Mouse (Mus musculus): Measurements from ENCODE around the gene Gm28308. TPM values are rescaled to one million over a fixed set of nuclear protein-coding genes. Genes with fewer than 3 reads are reported as not detected.

The Gm28308 gene
- polyA plus RNA-seq, 1 experiment from 2014 or later, result not detected

DNA sequence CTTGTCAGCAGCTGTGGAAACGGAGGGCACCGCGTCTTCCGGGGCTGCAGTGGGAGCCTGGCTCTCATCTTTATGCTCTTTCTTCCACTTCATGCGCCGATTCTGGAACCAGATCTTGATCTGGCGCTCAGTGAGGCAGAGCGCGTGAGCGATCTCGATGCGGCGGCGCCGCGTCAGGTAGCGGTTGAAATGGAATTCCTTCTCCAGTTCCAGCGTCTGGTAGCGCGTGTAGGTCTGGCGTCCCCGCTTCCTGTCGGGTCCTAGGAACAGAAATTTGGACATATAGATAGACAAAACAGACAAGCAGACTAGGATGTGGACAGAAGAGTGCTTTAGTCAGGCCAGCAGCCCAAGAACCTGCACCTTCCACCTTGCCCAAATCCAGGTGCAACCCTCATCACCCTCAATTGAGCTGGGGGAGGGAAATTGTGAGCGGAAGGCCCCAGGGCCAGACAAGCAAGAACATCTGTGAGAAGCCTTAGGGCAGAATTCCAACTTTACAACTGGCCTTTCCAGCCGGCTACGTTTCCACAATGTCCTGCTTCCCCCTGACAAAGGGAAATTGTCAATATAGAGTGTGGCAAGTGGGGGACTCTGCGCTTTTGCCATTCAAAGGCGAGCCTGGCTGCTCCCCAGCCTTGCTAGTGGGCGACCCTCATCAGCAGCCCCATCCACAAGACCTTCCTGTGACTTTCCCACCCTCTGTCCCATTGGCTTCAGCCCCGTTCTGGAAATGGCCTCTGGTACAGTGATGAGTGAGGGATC is 2.8 kb upstream of the Gm28308 start:
- Histone ChIP-seq H3K4me2 (replicated peaks; ENCODE audit: low read depth, low read length) (peak overlapping the region; percentile 81), H3K27ac (ENCODE audit: low read length) (peak overlapping the region; percentile 97), H3K36me3 (ENCODE audit: insufficient read depth, low read length) (no peaks in the 10 kb centered on the region), H3K9ac (replicated peaks; ENCODE audit: low read length) (peak overlapping the region; percentile 95), H3K9me3 (ENCODE audit: low read length) (no peaks in the 10 kb centered on the region), H3K4me3 (ENCODE audit: low read length) (peak overlapping the region; percentile 71), H3K27me3 (ENCODE audit: insufficient read depth, low read length) (0 out of 2 replicates have a peak, but pooled peaks cover 2% of the 10 kb centered on the region), H3K4me1 (ENCODE audit: insufficient read depth, low read length) (peaks cover 53% of the 10 kb centered on the region)
- under 1% methylated on average over 30 of the region's 30 CpGs for WGBS
- ATAC-seq (ENCODE audit: low FRiP score, low TSS enrichment), result no peak

DNA sequence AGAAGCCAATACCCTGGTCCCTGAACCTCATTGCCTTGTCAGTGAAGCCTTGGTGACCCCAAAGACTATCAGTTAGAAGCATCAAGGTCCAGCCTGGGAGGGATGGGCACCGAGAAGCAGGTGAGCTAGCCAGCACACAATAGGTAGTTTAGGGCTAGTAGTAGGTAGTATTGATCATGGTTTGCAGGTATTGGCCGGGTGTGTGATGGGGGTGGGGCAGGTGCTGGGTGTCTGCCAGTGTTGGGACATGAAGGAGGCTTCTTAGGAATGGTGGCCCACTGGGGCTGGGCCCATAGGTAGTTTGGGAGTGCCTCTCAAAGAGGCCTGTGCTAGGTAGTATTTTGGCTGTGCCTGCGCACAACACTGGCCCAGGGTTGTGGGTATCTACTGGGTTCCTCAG is 1.9 kb upstream of the Gm28308 start:
- ATAC-seq (ENCODE audit: low FRiP score, low TSS enrichment), result no peak
- Histone ChIP-seq H3K36me3 (ENCODE audit: insufficient read depth, low read length) (no peaks in the 10 kb centered on the region), H3K27me3 (ENCODE audit: insufficient read depth, low read length) (0 out of 2 replicates have a peak, but pooled peaks cover 4% of the 10 kb centered on the region), H3K4me3 (ENCODE audit: low read length) (peak overlapping the region; percentile 71; the same call in 1 of the 2 replicates), H3K4me2 (replicated peaks; ENCODE audit: low read depth, low read length) (peak overlapping the region; percentile 81), H3K9ac (replicated peaks; ENCODE audit: low read length) (0 out of 2 replicates have a peak overlapping the region, but pooled peaks have one; percentile 20), H3K27ac (ENCODE audit: low read length) (0 out of 2 replicates have a peak overlapping the region, but pooled peaks have one; percentile 0), H3K9me3 (ENCODE audit: low read length) (no peaks in the 10 kb centered on the region), H3K4me1 (ENCODE audit: insufficient read depth, low read length) (peaks cover 55% of the 10 kb centered on the region)
- 32% methylated on average over 3 of the region's 3 CpGs for WGBS

DNA sequence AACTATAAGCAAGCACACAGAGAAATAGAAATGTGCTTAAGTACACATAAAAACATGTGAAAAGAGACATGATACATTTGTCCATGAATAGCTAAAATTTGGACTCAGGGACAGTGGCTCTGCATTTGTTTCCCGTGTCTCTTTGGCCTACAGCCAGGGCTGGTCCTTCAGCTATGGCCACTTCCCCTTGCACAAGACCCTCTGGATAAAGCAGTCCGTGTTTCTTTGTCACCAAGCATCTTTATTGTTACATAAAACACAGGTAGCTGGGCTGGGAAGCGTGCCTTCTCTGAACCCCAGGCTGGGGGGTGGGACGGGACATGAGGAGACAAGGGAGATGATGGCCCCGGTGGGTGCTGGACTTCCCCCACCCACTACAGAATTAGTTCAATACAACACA is 1.1 kb upstream of the Gm28308 start:
- WGBS, result 24% methylated on average over 5 of the region's 5 CpGs
- Histone ChIP-seq H3K4me3 (ENCODE audit: low read length) (peak overlapping the region; percentile 17), H3K9me3 (ENCODE audit: low read length) (no peaks in the 10 kb centered on the region), H3K27me3 (ENCODE audit: insufficient read depth, low read length) (0 out of 2 replicates have a peak, but pooled peaks cover 4% of the 10 kb centered on the region), H3K36me3 (ENCODE audit: insufficient read depth, low read length) (no peaks in the 10 kb centered on the region), H3K4me1 (ENCODE audit: insufficient read depth, low read length) (peaks cover 55% of the 10 kb centered on the region), H3K27ac (ENCODE audit: low read length) (peak overlapping the region; percentile 46; the same call in 1 of the 2 replicates), H3K4me2 (replicated peaks; ENCODE audit: low read depth, low read length) (peak overlapping the region; percentile 81), H3K9ac (replicated peaks; ENCODE audit: low read length) (peak overlapping the region; percentile 57)
- ATAC-seq (ENCODE audit: low FRiP score, low TSS enrichment), result no peak

DNA sequence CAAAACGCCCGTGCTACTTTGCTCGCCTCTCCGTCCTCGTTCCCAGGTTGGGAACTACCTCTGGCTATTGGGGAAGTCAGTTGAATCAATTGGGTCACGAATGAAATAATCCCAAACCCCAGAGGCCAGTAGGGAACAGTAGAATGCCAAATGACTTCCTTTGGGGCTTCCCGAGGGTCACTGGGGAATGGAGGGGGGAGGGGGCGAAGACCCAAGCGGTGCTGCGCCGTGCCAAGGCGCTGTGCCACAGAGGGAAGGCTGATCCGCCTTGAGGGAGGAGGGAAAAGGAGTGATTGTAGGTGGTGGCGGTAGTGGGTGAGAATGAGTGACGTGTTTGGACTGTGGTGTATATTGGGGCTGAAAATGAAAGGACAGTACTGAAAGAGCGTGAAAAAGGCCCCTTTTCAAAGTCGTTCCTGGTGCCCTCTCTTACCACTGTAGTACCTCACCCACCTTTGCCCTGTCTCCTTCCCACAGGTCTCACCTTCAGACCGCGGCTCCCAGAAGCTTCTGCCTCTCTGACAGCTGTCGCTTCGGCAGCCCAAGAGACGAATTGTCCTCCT is 502 bp downstream of the Gm28308 start:
- peak overlapping the region; percentile 81 for H3K4me2 ChIP-seq (replicated peaks; ENCODE audit: low read depth, low read length)
- peak overlapping the region; percentile 80 for H3K4me3 ChIP-seq (ENCODE audit: low read length)
- H3K9ac ChIP-seq (replicated peaks; ENCODE audit: low read length), result peak overlapping the region; percentile 97
- peaks cover 47% of the 10 kb centered on the region for H3K4me1 ChIP-seq (ENCODE audit: insufficient read depth, low read length)
- ATAC-seq (ENCODE audit: low FRiP score, low TSS enrichment), result no peak; the same call in 1 of the 2 replicates
- no peaks in the 10 kb centered on the region for H3K36me3 ChIP-seq (ENCODE audit: insufficient read depth, low read length)
- WGBS, result under 1% methylated on average over 22 of the region's 22 CpGs
- 0 out of 2 replicates have a peak, but pooled peaks cover 4% of the 10 kb centered on the region for H3K27me3 ChIP-seq (ENCODE audit: insufficient read depth, low read length)
- no peaks in the 10 kb centered on the region for H3K9me3 ChIP-seq (ENCODE audit: low read length)
- H3K27ac ChIP-seq (ENCODE audit: low read length), result peak overlapping the region; percentile 99

GRCm38 (mm10) chr6:52211961-52212360 is 1.2 kb downstream of the Gm28308 start:
- Histone ChIP-seq H3K9me3 (ENCODE audit: low read length) (no peaks in the 10 kb centered on the region), H3K27ac (ENCODE audit: low read length) (peak overlapping the region; percentile 99), H3K27me3 (ENCODE audit: insufficient read depth, low read length) (0 out of 2 replicates have a peak, but pooled peaks cover 4% of the 10 kb centered on the region), H3K4me3 (ENCODE audit: low read length) (peak overlapping the region; percentile 80), H3K36me3 (ENCODE audit: insufficient read depth, low read length) (no peaks in the 10 kb centered on the region), H3K4me2 (replicated peaks; ENCODE audit: low read depth, low read length) (peak overlapping the region; percentile 81), H3K9ac (replicated peaks; ENCODE audit: low read length) (peak overlapping the region; percentile 97), H3K4me1 (ENCODE audit: insufficient read depth, low read length) (peaks cover 53% of the 10 kb centered on the region)
- WGBS, result 0% methylated on average over 13 of the region's 13 CpGs
- no peak for ATAC-seq (ENCODE audit: low FRiP score, low TSS enrichment)

DNA sequence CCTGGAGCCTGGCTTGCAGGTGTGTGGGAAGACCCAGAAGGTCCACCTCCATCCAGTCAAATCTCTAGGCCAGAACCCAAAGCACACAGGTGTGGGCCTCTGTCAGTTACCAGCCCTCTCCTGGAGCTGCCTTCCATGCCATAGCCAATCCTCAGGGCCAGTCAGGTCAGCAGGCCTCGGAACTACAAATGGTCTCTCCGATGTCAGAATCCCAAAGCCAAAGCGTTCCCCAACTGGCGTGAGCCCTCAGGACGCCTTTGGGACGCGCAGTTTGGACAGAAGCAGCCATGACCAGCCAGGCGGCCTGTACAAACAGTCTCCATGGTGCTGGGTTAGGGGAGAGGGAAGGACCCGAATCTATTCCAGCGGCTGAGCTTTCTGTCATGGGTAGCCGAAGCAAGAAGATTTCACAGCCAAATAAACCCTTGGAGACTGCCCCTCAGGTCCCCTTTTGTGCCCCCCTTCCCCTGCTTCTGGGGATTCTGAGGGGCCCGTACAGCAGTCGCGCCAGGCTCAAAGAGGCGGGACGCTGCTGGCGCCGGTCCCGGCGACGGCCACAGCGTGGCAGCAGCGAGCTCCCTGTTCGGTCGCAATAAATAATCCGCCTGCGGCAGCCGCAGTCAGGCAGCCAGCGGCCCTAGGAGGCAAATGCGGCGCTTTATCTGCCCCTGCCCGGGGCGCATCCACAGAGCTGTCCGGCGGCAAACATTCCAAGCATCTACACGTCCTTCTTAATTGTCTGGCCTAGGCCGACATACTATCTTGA is 1.8 kb downstream of the Gm28308 start:
- peak; percentile 39 for ATAC-seq (ENCODE audit: low FRiP score, low TSS enrichment)
- Histone ChIP-seq H3K27me3 (ENCODE audit: insufficient read depth, low read length) (0 out of 2 replicates have a peak, but pooled peaks cover 4% of the 10 kb centered on the region), H3K27ac (ENCODE audit: low read length) (peak overlapping the region; percentile 99), H3K4me2 (replicated peaks; ENCODE audit: low read depth, low read length) (peak overlapping the region; percentile 81), H3K4me1 (ENCODE audit: insufficient read depth, low read length) (peaks cover 59% of the 10 kb centered on the region), H3K36me3 (ENCODE audit: insufficient read depth, low read length) (no peaks in the 10 kb centered on the region), H3K9me3 (ENCODE audit: low read length) (no peaks in the 10 kb centered on the region), H3K9ac (replicated peaks; ENCODE audit: low read length) (peak overlapping the region; percentile 97), H3K4me3 (ENCODE audit: low read length) (peak overlapping the region; percentile 80)
- WGBS, result under 1% methylated on average over 37 of the region's 37 CpGs

GRCm38 (mm10) chr6:52209685-52210046 is 3.5 kb downstream of the Gm28308 start:
- H3K9ac ChIP-seq (replicated peaks; ENCODE audit: low read length), result peak overlapping the region; percentile 75
- no peaks in the 10 kb centered on the region for H3K9me3 ChIP-seq (ENCODE audit: low read length)
- peaks cover 62% of the 10 kb centered on the region for H3K4me1 ChIP-seq (ENCODE audit: insufficient read depth, low read length)
- peak overlapping the region; percentile 81 for H3K4me2 ChIP-seq (replicated peaks; ENCODE audit: low read depth, low read length)
- ATAC-seq (ENCODE audit: low FRiP score, low TSS enrichment), result no peak
- H3K36me3 ChIP-seq (ENCODE audit: insufficient read depth, low read length), result peaks cover 8% of the 10 kb centered on the region; the same call in 1 of the 2 replicates
- 0 out of 2 replicates have a peak, but pooled peaks cover 4% of the 10 kb centered on the region for H3K27me3 ChIP-seq (ENCODE audit: insufficient read depth, low read length)
- WGBS, result 6% methylated on average over 12 of the region's 12 CpGs
- peak overlapping the region; percentile 80 for H3K4me3 ChIP-seq (ENCODE audit: low read length)
- H3K27ac ChIP-seq (ENCODE audit: low read length), result peak overlapping the region; percentile 84

- Histone ChIP-seq H3K9ac (replicated peaks; ENCODE audit: low read length) (peak overlapping the region; percentile 75), H3K4me1 (ENCODE audit: insufficient read depth, low read length) (peaks cover 58% of the 10 kb centered on the region), H3K27ac (ENCODE audit: low read length) (peak overlapping the region; percentile 84), H3K4me2 (replicated peaks; ENCODE audit: low read depth, low read length) (peak overlapping the region; percentile 81), H3K27me3 (ENCODE audit: insufficient read depth, low read length) (0 out of 2 replicates have a peak, but pooled peaks cover 4% of the 10 kb centered on the region), H3K9me3 (ENCODE audit: low read length) (no peaks in the 10 kb centered on the region), H3K4me3 (ENCODE audit: low read length) (peak overlapping the region; percentile 80), H3K36me3 (ENCODE audit: insufficient read depth, low read length) (peaks cover 8% of the 10 kb centered on the region; the same call in 1 of the 2 replicates)
- ATAC-seq (ENCODE audit: low FRiP score, low TSS enrichment), result peak; percentile 14; the same call in 1 of the 2 replicates
- 7% methylated on average over 16 of the region's 18 CpGs for WGBS
Measured at GRCm38 (mm10) chr6:52208868-52209684, 4.1 kb downstream of the Gm28308 start.
